Comparison of ENCODE assay signal across 29 mouse cellular contexts in the genomic region with DNA sequence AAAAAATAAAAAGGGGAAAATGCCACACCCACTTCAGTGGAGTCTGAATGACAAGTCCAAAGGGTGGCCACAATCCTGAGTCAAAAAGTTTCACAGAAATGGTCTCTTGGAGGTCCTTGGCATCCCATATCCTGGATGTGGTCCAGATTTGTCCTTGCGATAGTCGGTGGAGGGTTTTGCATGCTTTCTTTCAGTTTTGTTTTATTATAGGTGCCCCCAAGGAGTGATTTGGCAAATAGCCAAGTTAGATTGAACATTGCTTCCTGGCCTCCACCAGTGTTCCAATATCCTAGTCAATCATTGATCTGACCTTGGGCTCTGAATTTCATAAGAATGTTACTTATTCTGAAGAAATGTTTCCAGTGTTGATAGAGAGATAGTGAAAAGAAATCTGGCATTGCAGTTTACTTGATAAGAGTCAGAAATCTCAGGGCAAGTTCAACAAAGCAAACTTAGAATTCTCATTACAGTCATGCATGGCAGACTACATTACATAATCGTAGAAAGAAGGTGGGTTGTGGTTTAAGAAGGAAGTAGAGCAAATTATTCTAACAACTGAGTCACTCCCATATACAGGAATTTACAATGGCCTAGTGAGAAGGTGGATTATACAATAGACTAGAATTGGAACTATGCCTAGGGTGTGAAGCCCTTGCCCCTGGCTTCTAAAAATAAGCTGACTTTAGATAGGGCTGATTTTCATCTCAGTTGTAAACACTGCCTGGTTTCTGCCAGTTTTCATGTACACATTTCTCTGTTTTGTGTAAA. TPM values are rescaled to one million over a fixed set of nuclear protein-coding genes. Genes with fewer than 3 reads are reported as not detected.
DNase-seq lines count a peak whose midpoint lies in the region; ATAC-seq and TF ChIP-seq lines count a peak whose summit lies in the region.
"Not testable (repeated sequence)": the region's sequence is repeated elsewhere in the genome, so short reads cannot be mapped to it uniquely, and the experiment has no call there.
"Had no signal": no experiment of that assay in that cellular context is flagged by ENCODE, and none has a peak within 500 bp of the region (broad histone marks: within the 10 kb centered on the region; RNA-seq: fewer than 3 reads in every experiment).

No protein-coding gene starts in this region.

- peak overlapping the region; percentile 54; the same call in 1 of the 2 replicates for H3K27ac ChIP-seq in intestine, embryonic 16.5 days (ENCODE audit: low read length)
- H3K27ac ChIP-seq in liver, adult 2 months (replicated peaks; ENCODE audit: insufficient read depth, low read depth, low read length) = peak overlapping the region; percentile 58; the same call in 1 of the 2 replicates
- not testable (repeated sequence) for H3K27ac ChIP-seq in stomach, postnatal 0 days (replicated peaks)

- TF ChIP-seq EP300 in stomach, postnatal 0 days (optimal IDR thresholded peaks at IDR 0.05) = not testable (repeated sequence)

- peak; percentile 92 for ATAC-seq in intestine, embryonic 16.5 days
- ATAC-seq in stomach, postnatal 0 days (ENCODE audit: low FRiP score, low TSS enrichment) = peak; percentile 82

- not testable (repeated sequence) for H3K4me2 ChIP-seq in intestine, embryonic 16.5 days (ENCODE audit: low read depth, low read length); stomach, postnatal 0 days (replicated peaks; ENCODE audit: low read depth)

- not testable (repeated sequence) for H3K9ac ChIP-seq in intestine, embryonic 16.5 days (ENCODE audit: low read depth, low read length); liver, adult 2 months (ENCODE audit: low read depth, low read length); stomach, postnatal 0 days (ENCODE audit: low read length)

- peak; percentile 72 for DNase-seq in heart, adult 11 months
- DNase-seq in kidney, adult 18-20 months = peak; percentile 13
- peak; percentile 79 for DNase-seq in kidney, adult 9 months
- DNase-seq in liver, adult 2 months (ENCODE audit: extremely low read depth, low read depth, low spot score) = peak; percentile 68
- DNase-seq in stomach, postnatal 0 days (ENCODE audit: low spot score) = not testable (repeated sequence)

- H3K4me1 ChIP-seq in intestine, embryonic 16.5 days (ENCODE audit: control insufficient read depth, insufficient read depth, low read length); liver, adult 2 months (ENCODE audit: control insufficient read depth, insufficient read depth, low read length); stomach, postnatal 0 days (replicated peaks; ENCODE audit: control insufficient read depth, insufficient read depth): not testable (repeated sequence)

- H3K4me3 ChIP-seq in intestine, embryonic 16.5 days (ENCODE audit: low read length); stomach, postnatal 0 days (ENCODE audit: low read depth, low read length): not testable (repeated sequence)
- H3K4me3 ChIP-seq in liver, adult 2 months (ENCODE audit: insufficient read depth, low read depth, low read length) = 0 out of 2 replicates have a peak overlapping the region, but pooled peaks have one; percentile 16

- H3K36me3 ChIP-seq in intestine, embryonic 16.5 days (ENCODE audit: control insufficient read depth, insufficient read depth, low read length); liver, adult 2 months (ENCODE audit: control insufficient read depth, insufficient read depth, low read length); stomach, postnatal 0 days (ENCODE audit: control insufficient read depth, insufficient read depth, low read length): not testable (repeated sequence)

- not testable (repeated sequence) for H3K27me3 ChIP-seq in intestine, embryonic 16.5 days (replicated peaks; ENCODE audit: control insufficient read depth, insufficient read depth, low read length); liver, adult 2 months (ENCODE audit: control insufficient read depth, insufficient read depth, low read length); stomach, postnatal 0 days (ENCODE audit: control insufficient read depth, insufficient read depth, low read length)

- TF ChIP-seq CTCF in liver, adult 2 months (IDR thresholded peaks at IDR 0.05; ENCODE audit: low read depth, low read length); stomach, postnatal 0 days (IDR thresholded peaks at IDR 0.05; ENCODE audit: low read depth): not testable (repeated sequence)

- H3K79me2 ChIP-seq in liver, adult 2 months (ENCODE audit: control insufficient read depth, insufficient read depth, low read length) = not testable (repeated sequence)

- WGBS in intestine, embryonic 16.5 days = 62% methylated on average over 2 of the region's 3 CpGs
- WGBS in liver, adult 2 months = 23% methylated on average over 2 of the region's 3 CpGs
- 56% methylated on average over 2 of the region's 3 CpGs for WGBS in stomach, postnatal 0 days

- not testable (repeated sequence) for H3K9me3 ChIP-seq in intestine, embryonic 16.5 days (ENCODE audit: control insufficient read depth, low read length); stomach, postnatal 0 days (ENCODE audit: control insufficient read depth, low read length)

- TF ChIP-seq POLR2A in liver, adult 2 months (IDR thresholded peaks at IDR 0.05; ENCODE audit: extremely low read depth, insufficient read depth, low read length) = not testable (repeated sequence)

RNA-seq across cellular contexts. Expression of a gene that starts 20.4 kb away (rescaled TPM):
- polyA plus RNA-seq in intestine, embryonic 16.5 days (2015; fragmentation: Nextera tagmentation; extraction: Ambion mirVana) = 0.17 TPM in 1 of 2 replicates, not detected in the other
- total RNA-seq in liver, adult 2 months (2014; rRNA removed) = 0.34 and 0.37 TPM in 2 replicates
- 0.91 and 8.7 TPM in 2 replicates for polyA plus RNA-seq in liver, adult 2 months (2012; rRNA removed)
- polyA plus RNA-seq in stomach, postnatal 0 days (2015; fragmentation: Nextera tagmentation; extraction: Ambion mirVana) = 0.05 TPM in 1 of 2 replicates, not detected in the other
- total RNA-seq: adrenal gland, postnatal 14 days; CH12.LX; common myeloid progenitor, adult 5-6 weeks; forebrain, postnatal 0 days; G1E; gastrocnemius, adult 2 months; gastrocnemius, postnatal 14 days; gastrocnemius, postnatal 4 days; heart, postnatal 10 days; heart, postnatal 36 days had no signal
- polyA plus RNA-seq: adrenal gland, adult 2 months; cerebellum, adult 2 months; embryonic facial prominence, embryonic 12.5 days; forebrain, embryonic 11.5 days; forebrain, embryonic 14.5 days; forebrain, postnatal 0 days; frontal cortex, adult 2 months; G1E; heart, embryonic 12.5 days; heart, embryonic 15.5 days; hindbrain, embryonic 10.5 days; hindbrain, embryonic 13.5 days; hindbrain, embryonic 16.5 days had no signal

RNA-seq across cellular contexts. Expression of a gene that starts 36.5 kb away (rescaled TPM):
- polyA plus RNA-seq in intestine, embryonic 16.5 days (2015; fragmentation: Nextera tagmentation; extraction: Ambion mirVana) = not detected in 2 replicates
- total RNA-seq in liver, adult 2 months (2014; rRNA removed) = not detected in 2 replicates
- polyA plus RNA-seq in liver, adult 2 months (2012; rRNA removed) = not detected in 2 replicates
- 0.06 and 0.13 TPM in 2 replicates for polyA plus RNA-seq in stomach, postnatal 0 days (2015; fragmentation: Nextera tagmentation; extraction: Ambion mirVana)
- total RNA-seq: adrenal gland, adult 2 months; adrenal gland, postnatal 14 days; adrenal gland, postnatal 4 days; CH12.LX; common myeloid progenitor, adult 5-6 weeks; forebrain, postnatal 0 days; G1E; gastrocnemius, adult 2 months; gastrocnemius, postnatal 14 days; gastrocnemius, postnatal 4 days; heart, adult 18-20 months; heart, postnatal 10 days; heart, postnatal 36 days had no signal
- polyA plus RNA-seq: adrenal gland, adult 2 months; cerebellum, adult 2 months; embryonic facial prominence, embryonic 12.5 days; forebrain, embryonic 11.5 days; forebrain, embryonic 14.5 days; forebrain, postnatal 0 days; frontal cortex, adult 2 months; G1E; heart, embryonic 12.5 days; heart, embryonic 15.5 days; hindbrain, embryonic 10.5 days; hindbrain, embryonic 13.5 days; hindbrain, embryonic 16.5 days had no signal
